Mouse (Mus musculus) testis, adult 2 months (tissue): ENCODE results near the gene Gabrg2.

Experiments used
- CTCF ChIP-seq: fragments of 200-500 bp; IDR thresholded peaks from 2 replicates; pipeline ENCODE4 v1.5.1; 2012; ENCODE audit warnings: low read depth, mild to moderate bottlenecking, inconsistent platforms, low read length, moderate library complexity; ENCODE audit not compliant: control insufficient read depth, insufficient read depth, insufficient replicate concordance
- POLR2A ChIP-seq: fragments of 200-500 bp; IDR thresholded peaks from 2 replicates; pipeline ENCODE4 v1.6.1; 2012; ENCODE audit warnings: low read depth, mild to moderate bottlenecking, inconsistent platforms, low read length, moderate library complexity; ENCODE audit not compliant: control insufficient read depth

- TF ChIP-seq CTCF = no peak
- no peak for TF ChIP-seq POLR2A
Observed at GRCm38 (mm10) chr11:41962706-41963105, 38.0 kb downstream of the Gabrg2 start.
